Mouse (Mus musculus) testis, adult 2 months (tissue): ENCODE measurements at regions not wholly inside any gene's neighbourhood (a gene's known extent, or its start where the extent isn't known, plus 50 kb on each side); places are given as distances from the start of the nearest gene placed in this dataset.

Experiments
- CTCF ChIP-seq: fragments of 200-500 bp; IDR thresholded peaks from 2 replicates; pipeline ENCODE4 v1.5.1; 2012; ENCODE audit warnings: low read depth, mild to moderate bottlenecking, inconsistent platforms, low read length, moderate library complexity; ENCODE audit not compliant: control insufficient read depth, insufficient read depth, insufficient replicate concordance
- POLR2A ChIP-seq: fragments of 200-500 bp; IDR thresholded peaks from 2 replicates; pipeline ENCODE4 v1.6.1; 2012; ENCODE audit warnings: low read depth, mild to moderate bottlenecking, inconsistent platforms, low read length, moderate library complexity; ENCODE audit not compliant: control insufficient read depth

- TF ChIP-seq POLR2A = no peak
- no peak for TF ChIP-seq CTCF
Measured at GRCm38 (mm10) chr6:111985452-111985851, 288.1 kb upstream of the Lmcd1 start.
